Mouse (Mus musculus): ENCODE data around the gene Gm9964. TPM values are rescaled to one million over a fixed set of nuclear protein-coding genes. Genes with fewer than 3 reads are reported as not detected.
"Not testable (repeated sequence)": the region's sequence is repeated elsewhere in the genome, so short reads cannot be mapped to it uniquely, and the experiment has no call there.

The Gm9964 gene
- total RNA-seq, 2 experiments from 2014 or later, result not detected

DNA sequence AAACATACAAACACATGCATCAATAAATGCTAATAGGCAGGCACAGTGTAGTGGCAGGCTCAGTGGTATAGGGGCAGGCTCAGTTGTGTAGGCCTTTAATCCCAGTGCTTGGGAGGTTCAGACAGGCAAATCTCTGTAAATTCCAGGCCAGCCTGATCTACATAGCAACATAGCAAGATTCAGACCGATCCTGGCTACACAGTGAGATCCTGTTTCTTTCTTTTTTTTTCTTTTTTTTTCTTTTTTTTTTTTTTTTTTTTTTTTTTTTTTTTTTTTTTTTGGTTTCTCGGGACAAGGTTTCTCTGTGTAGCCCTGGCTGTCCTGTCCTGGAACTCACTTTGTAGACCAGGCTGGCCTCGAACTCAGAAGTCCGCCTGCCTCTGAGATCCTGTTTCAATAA is 36.6 kb downstream of the Gm9964 start:
- ATAC-seq (replicated peaks; ENCODE audit: low FRiP score, poor library complexity, severe bottlenecking), result not testable (repeated sequence)

DNA sequence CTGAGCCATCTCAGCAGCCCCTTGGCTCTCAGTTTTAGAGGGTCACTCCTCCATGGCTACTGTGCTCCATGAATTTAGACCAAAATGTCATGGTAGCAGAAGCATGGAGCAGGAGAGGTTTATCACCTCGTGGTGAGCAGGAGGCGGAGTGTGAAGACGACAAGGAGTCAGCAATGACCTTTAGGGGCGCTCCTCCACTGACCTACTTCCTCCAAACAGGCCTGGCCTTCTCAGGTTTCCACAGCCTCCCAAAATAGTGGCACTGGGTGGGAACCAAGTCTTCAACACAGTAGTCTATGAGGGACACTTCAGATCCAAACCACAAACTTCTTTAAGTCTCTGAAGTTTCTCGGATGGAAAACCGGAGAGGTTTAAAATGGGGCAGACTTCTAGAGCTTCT is 38.0 kb downstream of the Gm9964 start:
- ATAC-seq (replicated peaks; ENCODE audit: low FRiP score, poor library complexity, severe bottlenecking), result no peak

DNA sequence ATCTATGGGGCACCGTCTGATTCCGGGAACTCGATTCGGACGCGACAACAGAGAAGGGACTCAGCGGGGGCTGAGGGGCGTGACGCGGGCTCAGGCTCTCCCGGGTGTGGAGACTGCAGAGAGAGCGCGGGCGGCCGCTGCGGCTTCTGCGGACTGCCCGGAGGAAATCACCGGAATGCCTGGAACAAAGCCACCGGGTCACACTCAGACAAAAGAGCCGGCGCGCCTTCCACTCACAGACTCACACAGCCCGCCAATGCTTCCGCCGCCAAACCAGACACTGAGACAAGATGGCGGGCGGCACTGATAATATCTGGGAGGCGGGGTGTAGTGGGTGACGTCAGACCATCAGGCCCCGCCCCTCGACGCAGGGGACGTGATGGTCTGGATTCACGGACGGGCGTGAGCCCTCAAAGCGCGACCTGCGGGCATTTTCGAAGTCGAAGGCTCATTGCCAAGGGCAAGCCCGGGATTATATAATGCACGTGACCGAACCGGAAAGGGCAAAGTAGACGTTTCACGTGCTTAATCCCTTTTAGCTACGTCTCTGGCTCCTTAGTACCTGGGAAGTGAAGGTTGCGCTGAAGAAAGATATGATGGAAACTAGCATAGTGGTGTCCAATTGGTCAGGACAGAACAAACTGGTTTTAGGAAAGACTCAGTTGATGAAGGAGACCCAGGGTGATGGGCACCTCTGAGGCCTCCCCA is 42.2 kb downstream of the Gm9964 start, which contains the start of gene Wsb1:
TSS of gene Wsb1 (minus strand) at position 281 of the 708 bp plus-strand sequence.
- peak; percentile 93 for ATAC-seq (replicated peaks; ENCODE audit: low FRiP score, poor library complexity, severe bottlenecking)

DNA sequence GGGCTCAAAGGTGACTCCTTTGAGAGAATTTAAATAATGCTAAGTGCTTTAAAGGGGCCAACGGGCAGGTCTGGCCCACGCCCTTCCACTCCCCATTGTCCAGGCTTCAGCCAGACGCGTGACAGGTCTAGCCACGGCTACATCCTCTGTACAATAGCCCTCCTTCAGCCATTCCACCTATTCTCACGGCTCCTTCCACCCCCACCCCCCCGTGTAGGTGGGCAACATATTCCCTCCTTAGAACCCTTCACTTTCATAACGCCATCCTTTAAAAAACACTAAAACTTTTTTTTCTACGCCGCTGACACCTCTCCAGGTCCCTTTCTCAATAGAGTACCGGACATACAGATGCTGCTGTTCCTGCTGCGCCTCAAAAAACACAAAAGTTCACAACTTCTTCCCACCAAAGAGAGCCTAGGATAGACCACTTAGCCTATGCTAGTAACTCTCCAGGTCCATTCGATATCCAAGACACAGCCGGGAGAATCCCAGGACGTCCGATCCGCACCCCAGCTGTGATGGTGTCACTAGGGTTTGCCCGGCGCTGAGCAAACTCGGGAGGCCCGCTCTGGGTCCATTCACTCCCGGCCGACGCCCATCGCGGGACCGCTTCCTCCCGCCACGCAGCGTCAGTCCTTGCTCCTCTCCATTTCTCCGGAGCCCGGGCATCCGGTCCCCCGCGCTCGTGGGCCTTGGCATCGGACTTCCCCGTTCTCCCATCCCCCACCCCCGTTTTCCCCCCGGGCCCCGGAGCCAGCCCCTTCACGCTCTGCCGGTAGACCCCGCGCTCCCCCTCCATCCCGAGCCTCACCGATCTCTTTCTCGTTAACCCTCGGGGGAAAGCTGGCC is 42.9 kb downstream of the Gm9964 start:
- ATAC-seq (replicated peaks; ENCODE audit: low FRiP score, poor library complexity, severe bottlenecking), result peak; percentile 80

DNA sequence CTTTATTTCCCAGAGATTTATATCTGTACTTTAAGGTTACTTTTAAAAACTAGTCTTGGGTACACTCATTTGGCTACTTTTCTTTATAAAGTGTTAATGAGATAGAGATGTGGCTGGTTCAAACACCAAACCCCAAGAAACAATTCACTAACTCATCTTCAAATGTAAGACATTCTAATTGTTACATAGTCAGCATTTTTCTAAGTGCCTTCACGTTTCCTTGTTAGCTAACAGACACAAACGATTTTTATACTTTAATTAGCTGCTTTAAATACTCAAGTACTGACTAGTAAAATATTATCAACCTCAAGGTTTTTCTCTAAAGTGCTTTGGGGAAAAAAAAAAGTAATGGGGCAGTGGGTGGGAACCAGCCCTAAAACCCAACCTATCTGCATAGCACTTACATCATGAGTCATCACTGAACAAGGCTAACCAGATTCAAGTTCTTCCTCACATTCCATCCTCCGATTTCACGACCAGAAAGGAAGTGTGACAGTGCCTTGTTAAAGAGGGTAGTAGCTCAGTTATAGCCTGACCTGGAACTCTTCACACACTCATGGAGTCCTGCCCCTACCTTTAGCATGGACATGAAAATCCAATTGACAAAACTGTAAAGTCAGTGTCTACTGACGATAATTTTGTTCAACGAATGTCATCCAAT is 43.7 kb downstream of the Gm9964 start:
- ATAC-seq (replicated peaks; ENCODE audit: low FRiP score, poor library complexity, severe bottlenecking), result no peak

Other genes with a start within 250 kb of the Gm9964 start
- 2.2 and 4.2 TPM in 2 replicates for gene Ksr1, start 150.5 kb downstream of the Gm9964 start, total RNA-seq (2015; ENCODE audit: low replicate concordance)
- 0.51 and 1.5 TPM in 2 replicates for gene Ksr1, start 150.5 kb downstream of the Gm9964 start, total RNA-seq (2017; ENCODE audit: low replicate concordance)
- 60.4 and 62.7 TPM in 2 replicates for gene Wsb1, start 42.2 kb downstream of the Gm9964 start, total RNA-seq (2015; ENCODE audit: low replicate concordance)
- gene Wsb1, start 42.2 kb downstream of the Gm9964 start, total RNA-seq (2017; ENCODE audit: low replicate concordance), result 29.4 and 45.1 TPM in 2 replicates
- gene Nf1, start 42.8 kb upstream of the Gm9964 start, total RNA-seq (2015; ENCODE audit: low replicate concordance), result 6.3 and 9.7 TPM in 2 replicates
- 3.6 and 5.7 TPM in 2 replicates for gene Nf1, start 42.8 kb upstream of the Gm9964 start, total RNA-seq (2017; ENCODE audit: low replicate concordance)
- not detected in 2 replicates for gene Omg, start 207.2 kb upstream of the Gm9964 start, total RNA-seq (2015; ENCODE audit: low replicate concordance)
- gene Omg, start 207.2 kb upstream of the Gm9964 start, total RNA-seq (2017; ENCODE audit: low replicate concordance), result not detected in 2 replicates
- gene Evi2b, start 226.9 kb upstream of the Gm9964 start, total RNA-seq (2015; ENCODE audit: low replicate concordance), result 63.3 and 115 TPM in 2 replicates
- gene Evi2b, start 226.9 kb upstream of the Gm9964 start, total RNA-seq (2017; ENCODE audit: low replicate concordance), result 12.8 and 18.7 TPM in 2 replicates
- gene Evi2, start 233.7 kb upstream of the Gm9964 start, total RNA-seq (2015; ENCODE audit: low replicate concordance), result 5.8 and 30.2 TPM in 2 replicates
- gene Evi2, start 233.7 kb upstream of the Gm9964 start, total RNA-seq (2017; ENCODE audit: low replicate concordance), result 1.3 and 4.7 TPM in 2 replicates
- gene Evi2a, start 233.7 kb upstream of the Gm9964 start, total RNA-seq (2015; ENCODE audit: low replicate concordance), result 10.8 and 34.8 TPM in 2 replicates
- 11.3 and 16.3 TPM in 2 replicates for gene Evi2a, start 233.7 kb upstream of the Gm9964 start, total RNA-seq (2017; ENCODE audit: low replicate concordance)

All from erythroid progenitor cell, adult 5-6 weeks (primary cell).